In genomic region chr10:4612313-4613036, GRCm38 (mm10) we compare ENCODE assay signal across 8 mouse cellular contexts. TPM values are rescaled to one million over a fixed set of nuclear protein-coding genes. Genes with fewer than 3 reads are reported as not detected.
A peak's percentile ranks its signal among the peaks of the same experiment; 100 is the strongest.
DNase-seq lines count a peak whose midpoint lies in the region; ATAC-seq and TF ChIP-seq lines count a peak whose summit lies in the region.

No protein-coding gene starts in this region.

- H3K36me3 ChIP-seq in hindbrain, embryonic 16.5 days (ENCODE audit: control insufficient read depth, insufficient read depth, low read length) = no peaks in the 10 kb centered on the region
- H3K36me3 ChIP-seq in hindbrain, embryonic 14.5 days (replicated peaks; ENCODE audit: control insufficient read depth, insufficient read depth) = no peaks in the 10 kb centered on the region
- peaks cover 0 to 7% of the 10 kb centered on the region in 2 experiments; a peak in 2 of 4 replicates for H3K36me3 ChIP-seq in MEL (ENCODE audit: control insufficient read depth in 1 of 2, insufficient read depth in 2 of 2, low read length in 2 of 2)
- no peaks in the 10 kb centered on the region for H3K36me3 ChIP-seq in heart, embryonic 14.5 days (ENCODE audit: control insufficient read depth, insufficient read depth, low read length)
- H3K36me3 ChIP-seq in lung, postnatal 0 days (ENCODE audit: insufficient read depth, low read length) = no peaks in the 10 kb centered on the region

- 78% methylated on average over 22 of the region's 22 CpGs for WGBS in hindbrain, embryonic 16.5 days
- 83% methylated on average over 22 of the region's 22 CpGs for WGBS in hindbrain, embryonic 14.5 days
- 59% methylated on average over 22 of the region's 22 CpGs for WGBS in heart, embryonic 14.5 days
- WGBS in lung, postnatal 0 days = 37% methylated on average over 22 of the region's 22 CpGs

- no peaks in the 10 kb centered on the region for H3K4me1 ChIP-seq in hindbrain, embryonic 16.5 days (ENCODE audit: control insufficient read depth, insufficient read depth, low read depth, low read length)
- H3K4me1 ChIP-seq in hindbrain, embryonic 14.5 days (replicated peaks; ENCODE audit: control insufficient read depth, insufficient read depth, low read length) = no peaks in the 10 kb centered on the region
- H3K4me1 ChIP-seq in MEL (ENCODE audit: control insufficient read depth in 1 of 2, insufficient read depth in 2 of 2, low read length in 2 of 2) = peaks cover 0 to 7% of the 10 kb centered on the region in 2 experiments; a peak in 1 of 4 replicates
- peaks cover 0 to 5% of the 10 kb centered on the region in 2 experiments; a peak in 1 of 4 replicates for H3K4me1 ChIP-seq in heart, embryonic 14.5 days (ENCODE audit: control insufficient read depth in 2 of 2, insufficient read depth in 2 of 2, low read length in 2 of 2)
- no peaks in the 10 kb centered on the region for H3K4me1 ChIP-seq in lung, postnatal 0 days (ENCODE audit: insufficient read depth, low read depth, low read length)

- TF ChIP-seq POLR2A in MEL (IDR thresholded peaks at IDR 0.05; ENCODE audit: control insufficient read depth in 1 of 2, insufficient read depth in 1 of 2, low read depth in 1 of 2, low read length in 2 of 2, poor library complexity in 1 of 2) = peak in 1 of 2 experiments; percentile 81; a peak in 2 of 4 replicates

- no peak; the same call in 1 of the 2 replicates for ATAC-seq in hindbrain, embryonic 16.5 days
- no peak for ATAC-seq in hindbrain, embryonic 14.5 days (ENCODE audit: low FRiP score)
- no peak for ATAC-seq in heart, embryonic 14.5 days (ENCODE audit: insufficient number of reproducible peaks, insufficient read depth, low FRiP score, low read depth)
- ATAC-seq in lung, postnatal 0 days = peak; percentile 16; the same call in 1 of the 2 replicates

- H3K4me3 ChIP-seq in hindbrain, embryonic 16.5 days (ENCODE audit: low read length) = no peak overlapping the region
- no peak overlapping the region for H3K4me3 ChIP-seq in hindbrain, embryonic 14.5 days (replicated peaks; ENCODE audit: low read length)
- peak overlapping the region; percentile 64 to 80 for H3K4me3 ChIP-seq in MEL (ENCODE audit: control insufficient read depth in 1 of 2, insufficient read depth in 1 of 2, low read depth in 2 of 2, low read length in 2 of 2)
- H3K4me3 ChIP-seq in heart, embryonic 14.5 days (ENCODE audit: control insufficient read depth in 1 of 2, insufficient read depth in 1 of 2, low read depth in 1 of 2, low read length in 2 of 2) = peak overlapping the region in 1 of 2 experiments; percentile 34; a peak in 2 of 4 replicates
- H3K4me3 ChIP-seq in lung, postnatal 0 days (ENCODE audit: low read depth, low read length) = peak overlapping the region; percentile 18

- no peak for TF ChIP-seq RAD21 in MEL (IDR thresholded peaks at IDR 0.05; ENCODE audit: low read depth, low read length)

- H3K9me3 ChIP-seq in hindbrain, embryonic 16.5 days (ENCODE audit: control insufficient read depth, low read length) = no peaks in the 10 kb centered on the region
- no peaks in the 10 kb centered on the region for H3K9me3 ChIP-seq in hindbrain, embryonic 14.5 days (ENCODE audit: control insufficient read depth, low read length)
- H3K9me3 ChIP-seq in MEL (replicated peaks; ENCODE audit: insufficient read depth, low read length) = no peaks in the 10 kb centered on the region
- no peaks in the 10 kb centered on the region for H3K9me3 ChIP-seq in heart, embryonic 14.5 days (ENCODE audit: control insufficient read depth, low read length)
- H3K9me3 ChIP-seq in lung, postnatal 0 days (ENCODE audit: low read length) = no peaks in the 10 kb centered on the region

- no peak overlapping the region for H3K27ac ChIP-seq in hindbrain, embryonic 16.5 days (ENCODE audit: low read depth, low read length)
- no peak overlapping the region for H3K27ac ChIP-seq in hindbrain, embryonic 14.5 days
- peak overlapping the region; percentile 90 for H3K27ac ChIP-seq in MEL (ENCODE audit: control insufficient read depth, low read depth, low read length)
- no peak overlapping the region for H3K27ac ChIP-seq in heart, embryonic 14.5 days (replicated peaks in 1 of 2; ENCODE audit: control insufficient read depth in 1 of 2, insufficient read depth in 1 of 2, low read depth in 2 of 2, low read length in 2 of 2)
- no peak overlapping the region for H3K27ac ChIP-seq in lung, postnatal 0 days (ENCODE audit: low read length)

- no peak overlapping the region for H3K9ac ChIP-seq in hindbrain, embryonic 16.5 days (ENCODE audit: low read depth, low read length)
- H3K9ac ChIP-seq in hindbrain, embryonic 14.5 days = no peak overlapping the region
- H3K9ac ChIP-seq in MEL (ENCODE audit: control insufficient read depth, low read depth, low read length, poor library complexity, severe bottlenecking) = peak overlapping the region; percentile 77
- peak overlapping the region; percentile 34 for H3K9ac ChIP-seq in heart, embryonic 14.5 days (ENCODE audit: low read length)
- H3K9ac ChIP-seq in lung, postnatal 0 days (replicated peaks; ENCODE audit: low read depth) = no peak overlapping the region

- peak; percentile 37 to 56; a peak in 3 of 4 replicates for TF ChIP-seq EP300 in MEL (IDR thresholded peaks at IDR 0.05; ENCODE audit: low read depth in 1 of 2, low read length in 2 of 2)
- TF ChIP-seq EP300 in lung, postnatal 0 days (IDR thresholded peaks at IDR 0.05) = no peak

- no peak for TF ChIP-seq CTCF in MEL (IDR thresholded peaks at IDR 0.05 in 2 of 3, conservative IDR thresholded peaks at IDR 0.05 in 1 of 3; ENCODE audit: control insufficient read depth in 1 of 3, insufficient read depth in 1 of 3, low read depth in 2 of 3, low read length in 3 of 3, poor library complexity in 1 of 3, severe bottlenecking in 1 of 3)
- no peak for TF ChIP-seq CTCF in lung, postnatal 0 days (IDR thresholded peaks at IDR 0.05)

- no peaks in the 10 kb centered on the region for H3K27me3 ChIP-seq in hindbrain, embryonic 16.5 days (replicated peaks; ENCODE audit: control insufficient read depth, insufficient read depth, low read length)
- no peaks in the 10 kb centered on the region for H3K27me3 ChIP-seq in hindbrain, embryonic 14.5 days (ENCODE audit: control insufficient read depth, insufficient read depth, low read length)
- H3K27me3 ChIP-seq in MEL (ENCODE audit: control insufficient read depth in 1 of 2, insufficient read depth in 2 of 2, low read length in 2 of 2) = no peaks in the 10 kb centered on the region
- no peaks in the 10 kb centered on the region for H3K27me3 ChIP-seq in heart, embryonic 14.5 days (ENCODE audit: control insufficient read depth, insufficient read depth, low read length)
- no peaks in the 10 kb centered on the region for H3K27me3 ChIP-seq in lung, postnatal 0 days (replicated peaks; ENCODE audit: insufficient read depth, low read length)

- H3K4me2 ChIP-seq in hindbrain, embryonic 16.5 days (ENCODE audit: low read length) = peak overlapping the region; percentile 29
- no peak overlapping the region for H3K4me2 ChIP-seq in hindbrain, embryonic 14.5 days (replicated peaks)
- peak overlapping the region; percentile 60 for H3K4me2 ChIP-seq in heart, embryonic 14.5 days (ENCODE audit: low read length)
- peak overlapping the region; percentile 49 for H3K4me2 ChIP-seq in lung, postnatal 0 days (replicated peaks; ENCODE audit: low read depth, low read length)

- H3K79me2 ChIP-seq in MEL (ENCODE audit: control insufficient read depth, insufficient read depth, low read length, poor library complexity) = no peaks in the 10 kb centered on the region

- no peak for DNase-seq in hindbrain, embryonic 14.5 days (ENCODE audit: low spot score)
- DNase-seq in MEL (ENCODE audit: low read depth, low spot score) = peak; percentile 93
- peak; percentile 5 for DNase-seq in lung, postnatal 0 days (ENCODE audit: low spot score)
- DNase-seq in cerebellum, postnatal 36 days = no peak
- DNase-seq in yolk sac, embryonic 10.5 days (ENCODE audit: low spot score) = no peak
- DNase-seq in urinary bladder, postnatal 25 days (ENCODE audit: low spot score) = no peak

TF ChIP-seq in MEL, 35 proteins besides CTCF, POLR2A, EP300 and RAD21 (continues in another document):
- TF ChIP-seq POLR2AphosphoS2 (IDR thresholded peaks at IDR 0.05; ENCODE audit: low read length) (0 out of 2 replicates have a peak, but pooled peaks have one; percentile 42), RCOR1 (IDR thresholded peaks at IDR 0.05; ENCODE audit: low read depth, low read length) (peak; percentile 29; the same call in 1 of the 2 replicates), TCF12 (IDR thresholded peaks at IDR 0.05; ENCODE audit: low read depth, low read length) (no peak), NELFE (IDR thresholded peaks at IDR 0.05; ENCODE audit: low read depth, low read length) (peak; percentile 65), MAFK (IDR thresholded peaks at IDR 0.05; ENCODE audit: borderline replicate concordance, low read depth, low read length) (peak; percentile 79), MEF2A (IDR thresholded peaks at IDR 0.05; ENCODE audit: extremely low read depth, insufficient replicate concordance, low read depth, low read length, poor library complexity, severe bottlenecking) (no peak), ZMIZ1 (IDR thresholded peaks at IDR 0.05; ENCODE audit: low read depth, low read length) (no peak), MXI1 (IDR thresholded peaks at IDR 0.05; ENCODE audit: low read depth, low read length) (peak; percentile 84), ZNF384 (IDR thresholded peaks at IDR 0.05; ENCODE audit: low read depth, low read length) (no peak; the same call in 1 of the 2 replicates), ETS1 (IDR thresholded peaks at IDR 0.05; ENCODE audit: low read depth, low read length) (peak; percentile 78), ZKSCAN1 (IDR thresholded peaks at IDR 0.05; ENCODE audit: low read depth, low read length) (no peak), NRF1 (IDR thresholded peaks at IDR 0.05; ENCODE audit: insufficient read depth, low read depth, low read length, poor library complexity, severe bottlenecking) (0 out of 2 replicates have a peak, but pooled peaks have one; percentile 29), JUND (IDR thresholded peaks at IDR 0.05; ENCODE audit: low read depth, low read length) (0 out of 2 replicates have a peak, but pooled peaks have one; percentile 32), E2F4 (IDR thresholded peaks at IDR 0.05; ENCODE audit: borderline replicate concordance, low read depth, low read length) (no peak), USF1 (IDR thresholded peaks at IDR 0.05; ENCODE audit: low read depth, low read length) (no peak), MAX (IDR thresholded peaks at IDR 0.05; ENCODE audit: low read length) (peak; percentile 83)

RNA-seq across cellular contexts. Expression of gene Esr1, which starts 1.1 kb away (rescaled TPM):
- 0.27 and 0.63 TPM in 2 replicates for polyA plus RNA-seq in hindbrain, embryonic 16.5 days (2015; fragmentation: Nextera tagmentation; extraction: Ambion mirVana)
- polyA plus RNA-seq in hindbrain, embryonic 14.5 days (2014; fragmentation: Nextera tagmentation; extraction: Ambion mirVana) = 0.27 and 0.80 TPM in 2 replicates
- total RNA-seq in MEL (2012; rRNA removed) = 0.65 and 0.69 TPM in 2 replicates
- polyA plus RNA-seq in MEL (2012; ENCODE audit: insufficient read depth in 1 of 2, insufficient read length in 2 of 2, low read depth in 1 of 2, low replicate concordance in 2 of 2, missing spikeins in 1 of 2) = under 1 TPM in 1 of 2 experiments, not detected in 1; 0.65 TPM
- 0.62 and 0.93 TPM in 2 replicates for polyA plus RNA-seq in heart, embryonic 14.5 days (2014; fragmentation: Nextera tagmentation; extraction: Ambion mirVana)
- 0.24 and 0.26 TPM in 2 replicates for polyA plus RNA-seq in lung, postnatal 0 days (2015; fragmentation: Nextera tagmentation; extraction: Ambion mirVana)

Comparison
In these comparisons a context has a peak if more than half of its experiments do, and no peak if none do; other contexts are left out.
1. H3K4me3 ChIP-seq: peak in MEL (2 of 2) and lung, postnatal 0 days (single experiment); none in hindbrain, embryonic 16.5 days (single experiment) and hindbrain, embryonic 14.5 days (single experiment).
2. H3K9ac ChIP-seq: peak in MEL (single experiment) and heart, embryonic 14.5 days (single experiment); none in hindbrain, embryonic 16.5 days (single experiment), hindbrain, embryonic 14.5 days (single experiment) and lung, postnatal 0 days (single experiment).
3. DNase-seq: peak in MEL (single experiment) and lung, postnatal 0 days (single experiment); none in hindbrain, embryonic 14.5 days (single experiment), cerebellum, postnatal 36 days (0 of 2), yolk sac, embryonic 10.5 days (single experiment) and urinary bladder, postnatal 25 days (single experiment).